Mouse (Mus musculus) lung, postnatal 0 days (tissue): ENCODE results near the gene Bptf. TPM values are rescaled to one million over a fixed set of nuclear protein-coding genes. Genes with fewer than 3 reads are reported as not detected.
A peak's percentile ranks its signal among the peaks of the same experiment; 100 is the strongest.

Experiments
- ATAC-seq: fragments of 200-750 bp; cut with Nextera tagmentation; 2 replicates; pipeline ENCODE4 v1.8.0; 2017; ENCODE audit warnings: moderate library complexity
- DNase-seq: peaks from one replicate; pipeline ENCODE4 v3.0.0-alpha.2; 2016; ENCODE audit warnings: low spot score
- H3K27ac ChIP-seq: fragments of 300-500 bp; sonication (generic); 2 replicates; pipeline ENCODE4 v1.5.1; 2014; ENCODE audit warnings: antibody characterized with exemption, mild to moderate bottlenecking, low read length, mixed read lengths
- H3K27me3 ChIP-seq: fragments of 300-500 bp; sonication (generic); replicated peaks from 2 replicates; pipeline ENCODE4 v1.6.1; 2014; ENCODE audit warnings: low read length, mixed read lengths; ENCODE audit not compliant: insufficient read depth
- H3K36me3 ChIP-seq: fragments of 300-500 bp; sonication (generic); 2 replicates; pipeline ENCODE4 v1.6.1; 2014; ENCODE audit warnings: low read length, mixed read lengths; ENCODE audit not compliant: insufficient read depth
- H3K4me1 ChIP-seq: fragments of 300-500 bp; sonication (generic); 2 replicates; pipeline ENCODE4 v1.6.1; 2014; ENCODE audit warnings: antibody characterized with exemption, low read depth, low read length, mixed read lengths; ENCODE audit not compliant: insufficient read depth
- H3K4me2 ChIP-seq: fragments of 300-500 bp; sonication (generic); replicated peaks from 2 replicates; pipeline ENCODE4 v1.6.1; 2014; ENCODE audit warnings: low read depth, mild to moderate bottlenecking, low read length, moderate library complexity, mixed read lengths
- H3K4me3 ChIP-seq: fragments of 300-500 bp; sonication (generic); 2 replicates; pipeline ENCODE4 v1.5.1; 2014; ENCODE audit warnings: low read depth, low read length
- H3K9ac ChIP-seq: fragments of 300-500 bp; sonication (generic); replicated peaks from 2 replicates; pipeline ENCODE4 v1.6.1; 2014; ENCODE audit warnings: low read depth, mild to moderate bottlenecking
- H3K9me3 ChIP-seq: fragments of 300-500 bp; sonication (generic); 2 replicates; pipeline ENCODE4 v1.6.1; 2016; ENCODE audit warnings: low read length, mixed read lengths
- CTCF ChIP-seq: IDR thresholded peaks from 2 replicates; pipeline ENCODE4 v1.5.1; 2016; ENCODE audit warnings: antibody characterized with exemption, mild to moderate bottlenecking
- EP300 ChIP-seq: IDR thresholded peaks from 2 replicates; pipeline ENCODE4 v1.6.1; 2016; ENCODE audit warnings: antibody characterized with exemption, mild to moderate bottlenecking, control low read depth
- WGBS: fragments of 180-500 bp; shearing (Covaris S2); extraction: QIAGEN DNeasy Blood & Tissue Kit; methylation state at CpG from one replicate; pipeline ENCODE4 v1.1.7; 2014; 5-methylcytosine and 5-hydroxymethylcytosine counted together
- polyA plus RNA-seq: library from polyadenylated mRNA; unstranded; fragments of >200 nt; fragmentation: Nextera tagmentation; extraction: Ambion mirVana; gene quantifications from 2 replicates; pipeline ENCODE4 v1.2.1, GENCODE M21; 2015

Gene Bptf
- polyA plus RNA-seq, 1 experiment from 2014 or later: 19.8 TPM

DNA sequence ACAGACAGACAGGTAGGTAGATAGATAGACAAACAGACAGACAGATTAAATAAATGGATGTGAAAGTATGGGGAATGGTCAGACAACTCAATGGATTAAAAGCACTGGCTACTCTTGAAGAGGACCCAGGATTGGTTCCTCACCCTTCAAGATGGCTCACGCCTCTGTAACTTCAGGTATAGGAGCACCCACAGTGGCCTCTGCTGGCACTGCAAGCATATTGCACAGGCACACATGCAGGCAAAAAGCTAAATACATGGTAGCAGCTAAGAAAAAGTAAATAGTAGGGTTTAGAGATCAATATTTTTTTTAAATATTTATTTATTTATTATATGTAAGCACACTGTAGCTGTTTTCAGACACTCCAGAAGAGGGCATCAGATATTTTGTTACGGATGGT, 23.0 kb downstream of the Bptf start:
- no peak overlapping the region for H3K4me2 ChIP-seq
- H3K27ac ChIP-seq: no peak overlapping the region
- DNase-seq (no peak), ATAC-seq (no peak)
- no peak overlapping the region for H3K4me3 ChIP-seq
- peaks cover 13% of the 10 kb centered on the region; the same call in 1 of the 2 replicates for H3K36me3 ChIP-seq
- no peaks in the 10 kb centered on the region for H3K27me3 ChIP-seq
- TF ChIP-seq EP300 (no peak), CTCF (peak; percentile 52)
- 100% methylated on average over 2 of the region's 2 CpGs for WGBS
- H3K9me3 ChIP-seq: no peaks in the 10 kb centered on the region
- H3K9ac ChIP-seq: no peak overlapping the region
- peaks cover 2% of the 10 kb centered on the region; the same call in 1 of the 2 replicates for H3K4me1 ChIP-seq

DNA sequence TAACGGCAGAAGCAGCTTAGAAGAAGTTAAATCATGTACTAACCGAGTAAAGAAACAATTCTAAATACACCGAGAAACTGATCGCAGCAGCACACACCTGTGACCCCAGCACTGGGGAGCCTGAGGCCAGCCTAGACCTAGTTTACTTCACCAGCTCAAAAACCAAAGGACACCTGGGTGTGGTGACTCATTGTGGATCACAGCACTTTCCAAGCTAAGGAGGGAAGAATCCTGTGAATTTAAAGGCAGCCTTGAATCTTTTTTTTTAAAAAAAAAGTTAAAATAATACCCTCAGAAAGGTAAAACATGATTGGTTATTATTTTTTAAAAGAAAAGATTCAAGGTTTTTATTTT, 24.2 kb downstream of the Bptf start:
- Histone ChIP-seq H3K9ac (no peak overlapping the region), H3K4me3 (no peak overlapping the region), H3K27ac (no peak overlapping the region), H3K4me1 (peaks cover 13% of the 10 kb centered on the region; the same call in 1 of the 2 replicates), H3K27me3 (no peaks in the 10 kb centered on the region), H3K9me3 (no peaks in the 10 kb centered on the region), H3K4me2 (no peak overlapping the region), H3K36me3 (peaks cover 13% of the 10 kb centered on the region; the same call in 1 of the 2 replicates)
- no peak for ATAC-seq
- TF ChIP-seq EP300 (no peak), CTCF (no peak)
- 76% methylated on average over 4 of the region's 4 CpGs for WGBS
- no peak for DNase-seq

DNA sequence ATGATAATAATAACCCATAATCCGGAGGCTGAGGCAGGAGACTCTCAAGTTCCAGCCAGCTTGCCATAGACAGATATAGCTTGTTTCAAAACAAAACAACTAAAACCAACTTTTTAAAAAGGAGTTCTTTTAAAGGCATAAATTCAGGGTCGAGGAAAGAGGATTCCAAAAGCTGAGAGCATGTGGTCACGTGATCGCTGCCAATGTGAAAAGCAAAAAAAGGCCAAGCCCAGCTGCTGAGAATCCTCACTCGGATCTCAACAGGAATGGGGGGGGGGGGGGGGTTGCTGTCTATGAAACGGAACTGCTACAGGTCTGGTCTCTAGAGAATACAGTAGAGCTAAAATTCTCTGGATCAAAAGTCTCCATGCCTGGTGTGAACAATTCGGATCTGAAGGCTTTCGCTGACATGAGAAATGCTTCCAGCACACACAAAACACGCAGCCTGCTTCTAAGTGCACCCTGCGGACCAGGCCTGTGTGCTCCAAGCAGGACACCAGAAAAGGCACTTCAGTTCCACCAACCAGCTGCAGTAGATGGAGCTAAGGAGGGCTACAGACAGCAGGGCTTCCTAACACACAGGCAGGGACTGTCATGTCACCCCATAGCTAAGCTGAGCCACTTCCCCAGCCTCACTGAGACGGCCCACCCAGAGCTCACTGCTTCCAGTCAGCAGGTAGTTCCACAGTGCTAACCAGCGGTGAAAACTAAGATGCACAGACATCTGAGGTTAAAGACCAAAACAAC, 24.8 kb downstream of the Bptf start:
- Histone ChIP-seq H3K36me3 (peaks cover 13% of the 10 kb centered on the region; the same call in 1 of the 2 replicates), H3K4me1 (peaks cover 16% of the 10 kb centered on the region; the same call in 1 of the 2 replicates), H3K9ac (no peak overlapping the region), H3K4me3 (no peak overlapping the region), H3K27me3 (no peaks in the 10 kb centered on the region), H3K9me3 (no peaks in the 10 kb centered on the region), H3K4me2 (no peak overlapping the region), H3K27ac (no peak overlapping the region)
- TF ChIP-seq EP300: no peak
- no peak for TF ChIP-seq CTCF
- DNase-seq: no peak
- 75% methylated on average over 12 of the region's 12 CpGs for WGBS
- ATAC-seq: no peak

DNA sequence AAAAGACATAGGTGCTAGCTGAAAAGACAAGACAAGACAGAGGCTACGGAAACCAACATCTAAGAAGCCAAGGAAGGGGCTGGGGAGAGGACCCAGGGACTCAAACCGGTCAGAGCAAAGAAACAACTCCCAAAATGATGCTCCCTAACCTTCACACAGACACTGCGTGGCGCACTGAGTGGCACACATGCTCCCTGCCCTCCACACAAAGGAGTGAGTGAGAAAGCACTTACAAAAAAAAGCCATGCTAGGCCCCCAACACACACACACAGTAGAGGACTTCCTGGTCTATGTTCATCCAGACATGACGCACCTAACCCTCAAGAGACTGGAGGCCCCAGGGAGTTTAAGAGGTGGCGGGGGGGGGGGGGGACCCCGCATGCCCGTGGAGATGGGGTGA, 25.5 kb downstream of the Bptf start:
- H3K4me1 ChIP-seq: peaks cover 21% of the 10 kb centered on the region; the same call in 1 of the 2 replicates
- WGBS: 83% methylated on average over 8 of the region's 8 CpGs
- no peak for TF ChIP-seq CTCF

DNA sequence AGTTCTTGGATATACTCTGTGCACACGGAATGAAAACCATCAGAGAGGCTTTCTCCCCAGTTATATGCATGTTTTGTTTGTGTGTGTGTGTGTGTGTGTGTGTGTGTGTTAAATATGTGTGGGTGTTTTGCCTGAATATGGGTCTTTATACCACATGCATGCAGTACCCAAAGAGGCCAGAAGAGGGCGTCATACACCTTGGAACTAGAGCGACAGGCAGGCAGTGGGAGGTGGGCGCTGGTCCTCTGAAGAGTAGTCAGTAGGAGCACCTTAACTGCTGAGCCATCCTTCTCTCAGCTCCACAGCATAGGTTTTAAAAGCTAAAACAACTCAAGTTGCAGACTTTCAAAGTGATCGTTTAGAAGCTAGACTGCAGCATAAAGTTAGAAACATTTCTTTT, 26.7 kb downstream of the Bptf start:
- H3K4me2 ChIP-seq: no peak overlapping the region
- DNase-seq: peak; percentile 67
- ATAC-seq: no peak
- H3K36me3 ChIP-seq: peaks cover 4% of the 10 kb centered on the region; the same call in 1 of the 2 replicates
- no peak overlapping the region for H3K4me3 ChIP-seq
- no peak overlapping the region for H3K9ac ChIP-seq
- H3K9me3 ChIP-seq: no peaks in the 10 kb centered on the region
- peaks cover 21% of the 10 kb centered on the region; the same call in 1 of the 2 replicates for H3K4me1 ChIP-seq
- no peak for TF ChIP-seq EP300
- peak; percentile 93 for TF ChIP-seq CTCF
- H3K27ac ChIP-seq: no peak overlapping the region
- H3K27me3 ChIP-seq: no peaks in the 10 kb centered on the region
- WGBS: 55% methylated on average over 5 of the region's 5 CpGs

More for the DNA sequence above, 25.5 kb downstream of the Bptf start:
- Histone ChIP-seq H3K27ac (no peak overlapping the region), H3K4me3 (no peak overlapping the region), H3K9me3 (no peaks in the 10 kb centered on the region), H3K4me2 (no peak overlapping the region), H3K9ac (no peak overlapping the region), H3K27me3 (no peaks in the 10 kb centered on the region), H3K36me3 (peaks cover 13% of the 10 kb centered on the region; the same call in 1 of the 2 replicates)
- DNase-seq (no peak), ATAC-seq (no peak)

DNA sequence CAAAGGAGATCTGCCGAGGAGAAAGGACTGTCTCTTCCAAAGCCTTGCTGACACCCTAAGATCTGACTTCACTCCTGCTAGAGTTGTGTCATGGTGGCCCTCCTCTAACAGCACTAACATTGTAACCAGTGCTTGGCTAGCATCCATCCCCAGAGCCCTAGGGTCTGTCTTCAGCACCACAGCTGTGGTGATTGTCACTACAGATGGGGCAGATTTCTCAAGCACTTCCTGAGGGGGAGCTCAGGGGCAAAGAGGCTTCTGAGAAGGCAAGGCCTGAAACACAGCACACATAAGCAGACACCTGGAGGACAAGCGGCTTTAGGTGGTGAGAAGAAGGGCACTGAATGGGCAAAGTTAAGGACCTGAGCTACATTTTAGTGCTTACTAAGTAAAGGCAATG, 28.2 kb downstream of the Bptf start:
- DNase-seq (no peak), ATAC-seq (no peak)
- Histone ChIP-seq H3K4me3 (no peak overlapping the region), H3K4me1 (peaks cover 21% of the 10 kb centered on the region; the same call in 1 of the 2 replicates), H3K4me2 (no peak overlapping the region), H3K9ac (no peak overlapping the region), H3K36me3 (no peaks in the 10 kb centered on the region), H3K9me3 (no peaks in the 10 kb centered on the region), H3K27me3 (no peaks in the 10 kb centered on the region), H3K27ac (peak overlapping the region; percentile 61)
- 74% methylated on average over 2 of the region's 2 CpGs for WGBS
- no peak for TF ChIP-seq EP300
- no peak for TF ChIP-seq CTCF
